Mouse (Mus musculus) neutrophil, adult 5-6 weeks (primary cell): ENCODE measurements around the gene Abhd6. TPM values are rescaled to one million over a fixed set of nuclear protein-coding genes. Genes with fewer than 3 reads are reported as not detected.

Experiments used
- ATAC-seq: fragments of 151-379, 151-347 bp; 2 replicates; pipeline ENCODE4 v1.8.0; 2017; ENCODE audit warnings: mild to moderate bottlenecking, moderate TSS enrichment; ENCODE audit not compliant: insufficient number of reproducible peaks, poor library complexity, low FRiP score, severe bottlenecking; ENCODE audit errors: extremely low read depth
- total RNA-seq: library from RNA; stranded (forward); fragments of 200-1000 nt; gene quantifications from 2 replicates; pipeline ENCODE4 v1.2.3, GENCODE M21; 2017

Abhd6 gene
- total RNA-seq, 1 experiment from 2014 or later = 7.2 TPM

GRCm38 (mm10) chr14:8024469-8024868, 21.8 kb downstream of the Abhd6 start:
- ATAC-seq = no peak

GRCm38 (mm10) chr14:8024936-8025335, 22.2 kb downstream of the Abhd6 start:
- no peak for ATAC-seq

- no peak for ATAC-seq
These were observed 24.2 kb downstream of the Abhd6 start for GRCm38 (mm10) chr14:8026769-8027531.

GRCm38 (mm10) chr14:8028086-8028485, 25.4 kb downstream of the Abhd6 start:
- no peak for ATAC-seq

- ATAC-seq = no peak
These were observed 27.1 kb downstream of the Abhd6 start for GRCm38 (mm10) chr14:8029752-8030151.

GRCm38 (mm10) chr14:8030535-8030934, 27.8 kb downstream of the Abhd6 start:
- ATAC-seq = no peak

- ATAC-seq = no peak
These were observed 29.6 kb downstream of the Abhd6 start for GRCm38 (mm10) chr14:8032087-8032944.

GRCm38 (mm10) chr14:8034561-8034960, 31.9 kb downstream of the Abhd6 start:
- ATAC-seq = no peak

- ATAC-seq = no peak
These were observed 33.2 kb downstream of the Abhd6 start for GRCm38 (mm10) chr14:8035951-8036350.

- no peak for ATAC-seq
These were observed 33.7 kb downstream of the Abhd6 start for GRCm38 (mm10) chr14:8036406-8036805.

- no peak for ATAC-seq
These were observed 35.4 kb downstream of the Abhd6 start for GRCm38 (mm10) chr14:8038150-8038549.

- no peak for ATAC-seq
These were observed 36.2 kb downstream of the Abhd6 start for GRCm38 (mm10) chr14:8038791-8039448.

GRCm38 (mm10) chr14:8040179-8040578, 37.5 kb downstream of the Abhd6 start:
- no peak for ATAC-seq

GRCm38 (mm10) chr14:8040911-8041678, 38.4 kb downstream of the Abhd6 start:
- no peak for ATAC-seq

GRCm38 (mm10) chr14:8042120-8042519, 39.4 kb downstream of the Abhd6 start:
- ATAC-seq = no peak

- ATAC-seq = no peak
These were observed 39.9 kb downstream of the Abhd6 start for GRCm38 (mm10) chr14:8042577-8042976.

- no peak for ATAC-seq
These were observed 41.6 kb downstream of the Abhd6 start for GRCm38 (mm10) chr14:8044330-8044729.

- ATAC-seq = no peak
These were observed 42.1 kb downstream of the Abhd6 start for GRCm38 (mm10) chr14:8044786-8045185.
